In the genomic region with DNA sequence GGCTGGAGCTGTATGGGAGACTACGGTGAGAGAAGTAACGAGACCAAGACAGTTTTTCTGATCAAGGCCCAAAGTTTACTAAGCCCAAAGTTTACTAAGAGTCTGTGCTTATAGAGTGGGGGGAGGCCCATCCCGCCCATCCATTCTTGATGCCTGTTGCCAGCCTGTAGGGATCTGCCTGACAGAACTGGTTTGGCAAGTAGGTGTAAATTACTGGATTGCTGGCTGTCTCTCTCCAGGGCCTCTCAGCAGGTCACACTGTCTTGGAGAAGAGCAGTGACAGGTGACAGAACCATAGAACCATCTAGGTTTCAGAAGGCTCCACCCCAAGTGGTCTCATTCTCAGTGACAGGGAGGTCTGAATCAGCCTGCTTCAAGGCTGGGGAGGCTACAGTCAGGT, we compare ENCODE assay signal across 30 mouse cellular contexts.
A peak's percentile ranks its signal among the peaks of the same experiment; 100 is the strongest.
DNase-seq lines count a peak whose midpoint lies in the region; ATAC-seq and TF ChIP-seq lines count a peak whose summit lies in the region.
"Had no signal": no experiment of that assay in that cellular context is flagged by ENCODE, and none has a peak within 500 bp of the region (broad histone marks: within the 10 kb centered on the region; RNA-seq: fewer than 3 reads in every experiment).

No protein-coding gene starts in this region.

- TF ChIP-seq POLR2A in thymus, adult 2 months (IDR thresholded peaks at IDR 0.05; ENCODE audit: control insufficient read depth, extremely low read depth, insufficient read depth, low read length, poor library complexity), result no peak

- TF ChIP-seq CTCF in intestine, postnatal 0 days (IDR thresholded peaks at IDR 0.05; ENCODE audit: low read depth), result no peak
- TF ChIP-seq CTCF in midbrain, postnatal 0 days (IDR thresholded peaks at IDR 0.05), result no peak
- no peak for TF ChIP-seq CTCF in thymus, adult 2 months (IDR thresholded peaks at IDR 0.05; ENCODE audit: borderline replicate concordance, control insufficient read depth, extremely low read depth, insufficient read depth, low read length, poor library complexity)

- no peak for DNase-seq in intestine, embryonic 14.5 days (ENCODE audit: low spot score)
- DNase-seq in ES-CJ7 (ENCODE audit: low read depth, low spot score), result peak; percentile 3
- no peak for DNase-seq in midbrain, postnatal 0 days (ENCODE audit: low spot score)
- no peak for DNase-seq in thymus, adult 2 months
- DNase-seq: adrenal gland, adult 8-10 months; adrenal gland, postnatal 25 days; B cell, adult 2 months; cerebellum, adult 11-12 months; cerebellum, adult 8-10 months; cerebellum, postnatal 10 days; cerebellum, postnatal 36 days; embryo, embryonic 11 days; gastrocnemius, postnatal 10 days; gastrocnemius, postnatal 36 days; heart, adult 2 months; heart, postnatal 14 days; heart, postnatal 4 days had no signal

- peak; percentile 40; the same call in 1 of the 2 replicates for ATAC-seq in intestine, embryonic 14.5 days (replicated peaks; ENCODE audit: low FRiP score, low TSS enrichment, low read depth)
- ATAC-seq in intestine, postnatal 0 days, result no peak
- ATAC-seq in embryonic facial prominence, embryonic 12.5 days (ENCODE audit: insufficient number of reproducible peaks, insufficient read depth, low FRiP score, low TSS enrichment), result peak; percentile 67; the same call in 1 of the 2 replicates
- peak; percentile 86 for ATAC-seq in intestine, embryonic 16.5 days
- no peak for ATAC-seq in midbrain, postnatal 0 days (ENCODE audit: low FRiP score)
- ATAC-seq: activated CD4-positive, CD25-positive, alpha-beta regulatory T cell, adult 4 months; forebrain, embryonic 13.5 days; forebrain, embryonic 16.5 days; hindbrain, postnatal 0 days had no signal

- WGBS in intestine, embryonic 14.5 days, result 73% methylated on average over 3 of the region's 3 CpGs
- whole genome bisulfite sequencing in intestine, postnatal 0 days, result 57% methylated on average over 3 of the region's 3 CpGs
- 83% methylated on average over 3 of the region's 3 CpGs for WGBS in embryonic facial prominence, embryonic 12.5 days
- WGBS in intestine, embryonic 16.5 days, result 68% methylated on average over 3 of the region's 3 CpGs
- WGBS in midbrain, postnatal 0 days, result 99% methylated on average over 3 of the region's 3 CpGs
- WGBS in thymus, adult 2 months, result 95% methylated on average over 3 of the region's 3 CpGs

- H3K27me3 ChIP-seq in intestine, embryonic 14.5 days (replicated peaks; ENCODE audit: control insufficient read depth, insufficient read depth, low read length), result no peaks in the 10 kb centered on the region
- no peaks in the 10 kb centered on the region for H3K27me3 ChIP-seq in intestine, postnatal 0 days (replicated peaks; ENCODE audit: control insufficient read depth, insufficient read depth, low read length)
- H3K27me3 ChIP-seq in embryonic facial prominence, embryonic 12.5 days, result no peaks in the 10 kb centered on the region
- no peaks in the 10 kb centered on the region for H3K27me3 ChIP-seq in intestine, embryonic 16.5 days (replicated peaks; ENCODE audit: control insufficient read depth, insufficient read depth, low read length)
- H3K27me3 ChIP-seq in midbrain, postnatal 0 days (ENCODE audit: insufficient read depth, low read length), result no peaks in the 10 kb centered on the region
- H3K27me3 ChIP-seq in thymus, adult 2 months (ENCODE audit: control insufficient read depth, insufficient read depth, low read length), result no peaks in the 10 kb centered on the region
- H3K27me3 ChIP-seq: CH12.LX; embryonic facial prominence, embryonic 13.5 days; forebrain, embryonic 13.5 days; heart, embryonic 13.5 days had no signal

- H3K4me1 ChIP-seq in intestine, embryonic 14.5 days (replicated peaks; ENCODE audit: control insufficient read depth, insufficient read depth, low read length), result peaks cover 13% of the 10 kb centered on the region
- H3K4me1 ChIP-seq in intestine, postnatal 0 days (replicated peaks; ENCODE audit: control insufficient read depth, insufficient read depth, low read length), result no peaks in the 10 kb centered on the region
- H3K4me1 ChIP-seq in embryonic facial prominence, embryonic 12.5 days, result peaks cover 3% of the 10 kb centered on the region; the same call in 1 of the 2 replicates
- peaks cover 16% of the 10 kb centered on the region for H3K4me1 ChIP-seq in intestine, embryonic 16.5 days (ENCODE audit: control insufficient read depth, insufficient read depth, low read length)
- peaks cover 2% of the 10 kb centered on the region; the same call in 1 of the 2 replicates for H3K4me1 ChIP-seq in midbrain, postnatal 0 days (ENCODE audit: insufficient read depth, low read length)
- peaks cover 11% of the 10 kb centered on the region for H3K4me1 ChIP-seq in thymus, adult 2 months (replicated peaks; ENCODE audit: control insufficient read depth, insufficient read depth, low read length)
- H3K4me1 ChIP-seq: forebrain, embryonic 10.5 days; forebrain, embryonic 13.5 days had no signal

- H3K4me3 ChIP-seq in intestine, embryonic 14.5 days (ENCODE audit: low read depth, low read length), result no peak overlapping the region
- no peak overlapping the region for H3K4me3 ChIP-seq in intestine, postnatal 0 days (ENCODE audit: low read depth, low read length)
- H3K4me3 ChIP-seq in embryonic facial prominence, embryonic 12.5 days, result no peak overlapping the region
- no peak overlapping the region for H3K4me3 ChIP-seq in intestine, embryonic 16.5 days (ENCODE audit: low read length)
- no peak overlapping the region for H3K4me3 ChIP-seq in midbrain, postnatal 0 days (ENCODE audit: low read depth, low read length)
- H3K4me3 ChIP-seq in thymus, adult 2 months (ENCODE audit: control insufficient read depth, insufficient read depth, low read length), result no peak overlapping the region
- H3K4me3 ChIP-seq: embryonic facial prominence, embryonic 13.5 days; forebrain, embryonic 10.5 days; forebrain, embryonic 13.5 days; heart, adult 2 months; heart, embryonic 10.5 days; heart, embryonic 13.5 days had no signal

- no peak overlapping the region for H3K27ac ChIP-seq in intestine, embryonic 14.5 days (ENCODE audit: low read depth)
- H3K27ac ChIP-seq in intestine, postnatal 0 days (ENCODE audit: low read depth, low read length), result no peak overlapping the region
- no peak overlapping the region for H3K27ac ChIP-seq in embryonic facial prominence, embryonic 12.5 days
- H3K27ac ChIP-seq in intestine, embryonic 16.5 days (ENCODE audit: low read length), result no peak overlapping the region
- H3K27ac ChIP-seq in midbrain, postnatal 0 days (ENCODE audit: low read depth, low read length), result no peak overlapping the region
- H3K27ac ChIP-seq in thymus, adult 2 months (ENCODE audit: control insufficient read depth, insufficient read depth, low read length), result no peak overlapping the region; the same call in 1 of the 2 replicates
- H3K27ac ChIP-seq: embryonic facial prominence, embryonic 13.5 days; forebrain, embryonic 10.5 days; forebrain, embryonic 13.5 days; heart, adult 2 months; heart, embryonic 10.5 days; heart, embryonic 13.5 days; hindbrain, embryonic 14.5 days; hindbrain, postnatal 0 days had no signal

- no peaks in the 10 kb centered on the region for H3K9me3 ChIP-seq in intestine, embryonic 14.5 days (ENCODE audit: control insufficient read depth, low read length)
- H3K9me3 ChIP-seq in intestine, postnatal 0 days (ENCODE audit: control insufficient read depth), result no peaks in the 10 kb centered on the region
- H3K9me3 ChIP-seq in embryonic facial prominence, embryonic 12.5 days, result no peaks in the 10 kb centered on the region
- no peaks in the 10 kb centered on the region for H3K9me3 ChIP-seq in intestine, embryonic 16.5 days (ENCODE audit: control insufficient read depth, low read length)
- no peaks in the 10 kb centered on the region for H3K9me3 ChIP-seq in midbrain, postnatal 0 days (ENCODE audit: low read length)
- H3K9me3 ChIP-seq: embryonic facial prominence, embryonic 13.5 days; forebrain, embryonic 10.5 days; forebrain, embryonic 13.5 days; heart, embryonic 10.5 days; heart, embryonic 13.5 days had no signal

- no peak overlapping the region for H3K4me2 ChIP-seq in intestine, embryonic 14.5 days (ENCODE audit: low read length)
- H3K4me2 ChIP-seq in intestine, postnatal 0 days (replicated peaks; ENCODE audit: low read depth), result no peak overlapping the region
- no peak overlapping the region for H3K4me2 ChIP-seq in embryonic facial prominence, embryonic 12.5 days (replicated peaks)
- H3K4me2 ChIP-seq in intestine, embryonic 16.5 days (ENCODE audit: low read depth, low read length), result no peak overlapping the region
- H3K4me2 ChIP-seq in midbrain, postnatal 0 days (ENCODE audit: low read depth, low read length, poor library complexity, severe bottlenecking), result no peak overlapping the region
- H3K4me2 ChIP-seq: embryonic facial prominence, embryonic 13.5 days; forebrain, embryonic 13.5 days; heart, embryonic 13.5 days; hindbrain, embryonic 14.5 days had no signal

- no peaks in the 10 kb centered on the region for H3K36me3 ChIP-seq in intestine, embryonic 14.5 days (ENCODE audit: control insufficient read depth, insufficient read depth, low read length)
- H3K36me3 ChIP-seq in intestine, postnatal 0 days (ENCODE audit: control insufficient read depth, insufficient read depth), result no peaks in the 10 kb centered on the region; the same call in 1 of the 2 replicates
- H3K36me3 ChIP-seq in embryonic facial prominence, embryonic 12.5 days, result no peaks in the 10 kb centered on the region
- no peaks in the 10 kb centered on the region for H3K36me3 ChIP-seq in intestine, embryonic 16.5 days (ENCODE audit: control insufficient read depth, insufficient read depth, low read length)
- H3K36me3 ChIP-seq in midbrain, postnatal 0 days (ENCODE audit: insufficient read depth, low read length), result no peaks in the 10 kb centered on the region
- H3K36me3 ChIP-seq in thymus, adult 2 months (ENCODE audit: control insufficient read depth, insufficient read depth, low read length), result no peaks in the 10 kb centered on the region
- H3K36me3 ChIP-seq: embryonic facial prominence, embryonic 13.5 days had no signal

- H3K9ac ChIP-seq in intestine, embryonic 14.5 days (ENCODE audit: low read length), result no peak overlapping the region
- H3K9ac ChIP-seq in intestine, postnatal 0 days (ENCODE audit: low read depth, low read length), result no peak overlapping the region
- H3K9ac ChIP-seq in embryonic facial prominence, embryonic 12.5 days, result no peak overlapping the region
- H3K9ac ChIP-seq in intestine, embryonic 16.5 days (ENCODE audit: low read depth, low read length), result no peak overlapping the region
- H3K9ac ChIP-seq in midbrain, postnatal 0 days (replicated peaks; ENCODE audit: low read length, poor library complexity, severe bottlenecking), result no peak overlapping the region
- H3K9ac ChIP-seq: embryonic facial prominence, embryonic 13.5 days; forebrain, embryonic 13.5 days; heart, embryonic 13.5 days; hindbrain, embryonic 14.5 days had no signal

Comparison
In these comparisons a context has a peak if more than half of its experiments do, and no peak if none do; other contexts are left out.
1. ATAC-seq: peak in intestine, embryonic 14.5 days (single experiment), embryonic facial prominence, embryonic 12.5 days (single experiment) and intestine, embryonic 16.5 days (single experiment); none in intestine, postnatal 0 days (single experiment) and midbrain, postnatal 0 days (single experiment).